Mouse (Mus musculus): ENCODE results near the gene Spag6l. TPM values are rescaled to one million over a fixed set of nuclear protein-coding genes. Genes with fewer than 3 reads are reported as not detected.

Spag6l gene
- total RNA-seq, 4 experiments from 2014 or later = 7.2 to 10.4 (median 8.7) TPM

Other genes with a start within 250 kb of the Spag6l start
- 10 to 100 TPM; 27.5 to 33.1 (median 28.9) TPM for gene Fgd4, start 228.9 kb downstream of the Spag6l start, total RNA-seq (2022)
- gene Olfr19, start 153.1 kb downstream of the Spag6l start, total RNA-seq (2022) = not detected
- gene Igll1, start 34.5 kb upstream of the Spag6l start, total RNA-seq (2022) = not detected
- 10 to 100 TPM; 53.5 to 69.9 (median 67.2) TPM for gene Top3b, start 41.3 kb upstream of the Spag6l start, total RNA-seq (2022)
- gene Vpreb1, start 41.4 kb upstream of the Spag6l start, total RNA-seq (2022) = not detected
- 10 to 100 TPM; 43.4 to 54.8 (median 49.7) TPM for gene Ppm1f, start 67.0 kb upstream of the Spag6l start, total RNA-seq (2022)
- gene Mapk1, start 153.9 kb upstream of the Spag6l start, total RNA-seq (2022) = 100 to 1,000 TPM; 414 to 472 (median 438) TPM
- gene Ypel1, start 240.2 kb upstream of the Spag6l start, total RNA-seq (2022) = 10 to 100 TPM; 25.1 to 29.2 (median 27.1) TPM

All from left cerebral cortex, adult 8-10 months (tissue).